Mouse (Mus musculus): ENCODE data around the gene Cacna2d3. TPM values are rescaled to one million over a fixed set of nuclear protein-coding genes. Genes with fewer than 3 reads are reported as not detected.

The Cacna2d3 gene
- polyA plus RNA-seq, 1 experiment from 2014 or later, result 63.0 TPM

DNA sequence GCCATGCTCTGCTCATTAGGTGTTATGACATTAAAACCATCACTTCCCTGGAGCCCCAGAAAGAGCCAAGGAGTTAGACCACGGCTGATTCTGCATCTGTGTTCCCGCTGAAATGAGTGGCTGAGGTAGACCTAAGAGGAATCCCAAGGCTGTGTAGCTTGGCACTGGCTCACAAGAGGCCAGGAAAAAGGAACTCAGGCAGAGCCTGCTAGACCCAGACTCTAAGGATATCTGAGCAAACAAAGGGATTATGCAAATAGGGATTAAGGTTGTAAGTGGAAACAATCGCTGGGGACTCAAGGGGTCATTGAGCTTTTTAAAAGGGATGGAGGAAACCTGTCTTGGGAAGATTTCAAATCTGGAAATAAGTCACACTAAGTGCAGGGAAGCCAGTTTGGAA lies 766.5 kb downstream of the Cacna2d3 start:
- Histone ChIP-seq H3K27me3 (ENCODE audit: control insufficient read depth, insufficient read depth, low read length) (no peaks in the 10 kb centered on the region; the same call in 1 of the 2 replicates), H3K9me3 (ENCODE audit: control insufficient read depth, low read length) (no peaks in the 10 kb centered on the region), H3K9ac (replicated peaks; ENCODE audit: low read depth, low read length) (no peak overlapping the region), H3K27ac (ENCODE audit: low read depth, low read length) (no peak overlapping the region), H3K36me3 (ENCODE audit: control insufficient read depth, insufficient read depth, low read length) (no peaks in the 10 kb centered on the region), H3K4me2 (ENCODE audit: low read depth, low read length) (no peak overlapping the region), H3K4me3 (ENCODE audit: low read depth, low read length) (no peak overlapping the region), H3K4me1 (ENCODE audit: control insufficient read depth, insufficient read depth, low read length) (peaks cover 17% of the 10 kb centered on the region)
- ATAC-seq (ENCODE audit: low read depth), result no peak
- 10% methylated on average over 3 of the region's 3 CpGs for WGBS

DNA sequence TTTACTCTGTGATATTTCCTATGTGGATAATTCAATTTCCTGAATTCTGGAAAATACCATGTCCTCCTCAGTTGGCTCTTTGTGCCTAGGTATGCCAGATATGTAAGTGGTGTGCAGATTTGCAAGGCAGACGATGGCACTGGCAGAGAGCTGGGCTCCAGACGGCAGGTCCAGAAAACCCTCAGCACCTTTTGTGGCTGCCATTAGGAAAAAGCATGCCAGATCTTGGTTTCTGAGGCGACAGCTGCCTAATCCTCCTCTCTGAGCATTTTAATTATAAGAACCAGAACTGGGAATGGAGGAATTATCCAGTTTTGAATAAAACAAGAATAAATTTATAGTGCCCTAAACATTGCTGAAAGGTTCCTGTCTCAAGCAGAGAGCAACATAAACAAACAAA lies 767.1 kb downstream of the Cacna2d3 start:
- 16% methylated on average over 3 of the region's 3 CpGs for WGBS
- no peak overlapping the region for H3K9ac ChIP-seq (replicated peaks; ENCODE audit: low read depth, low read length)
- ATAC-seq (ENCODE audit: low read depth), result no peak
- no peak overlapping the region for H3K4me3 ChIP-seq (ENCODE audit: low read depth, low read length)
- H3K36me3 ChIP-seq (ENCODE audit: control insufficient read depth, insufficient read depth, low read length), result no peaks in the 10 kb centered on the region
- H3K27me3 ChIP-seq (ENCODE audit: control insufficient read depth, insufficient read depth, low read length), result no peaks in the 10 kb centered on the region; the same call in 1 of the 2 replicates
- H3K4me1 ChIP-seq (ENCODE audit: control insufficient read depth, insufficient read depth, low read length), result peaks cover 17% of the 10 kb centered on the region
- no peak overlapping the region for H3K27ac ChIP-seq (ENCODE audit: low read depth, low read length)
- no peak overlapping the region for H3K4me2 ChIP-seq (ENCODE audit: low read depth, low read length)
- no peaks in the 10 kb centered on the region for H3K9me3 ChIP-seq (ENCODE audit: control insufficient read depth, low read length)

- Histone ChIP-seq H3K9ac (replicated peaks; ENCODE audit: low read depth, low read length) (no peak overlapping the region), H3K4me3 (ENCODE audit: low read depth, low read length) (no peak overlapping the region), H3K4me1 (ENCODE audit: control insufficient read depth, insufficient read depth, low read length) (peaks cover 17% of the 10 kb centered on the region), H3K9me3 (ENCODE audit: control insufficient read depth, low read length) (no peaks in the 10 kb centered on the region), H3K27me3 (ENCODE audit: control insufficient read depth, insufficient read depth, low read length) (no peaks in the 10 kb centered on the region; the same call in 1 of the 2 replicates), H3K36me3 (ENCODE audit: control insufficient read depth, insufficient read depth, low read length) (no peaks in the 10 kb centered on the region), H3K4me2 (ENCODE audit: low read depth, low read length) (no peak overlapping the region), H3K27ac (ENCODE audit: low read depth, low read length) (no peak overlapping the region)
- WGBS, result 18% methylated on average over 6 of the region's 6 CpGs
- ATAC-seq (ENCODE audit: low read depth), result no peak
These were observed 767.6 kb downstream of the Cacna2d3 start for GRCm38 (mm10) chr14:28954086-28954485.

DNA sequence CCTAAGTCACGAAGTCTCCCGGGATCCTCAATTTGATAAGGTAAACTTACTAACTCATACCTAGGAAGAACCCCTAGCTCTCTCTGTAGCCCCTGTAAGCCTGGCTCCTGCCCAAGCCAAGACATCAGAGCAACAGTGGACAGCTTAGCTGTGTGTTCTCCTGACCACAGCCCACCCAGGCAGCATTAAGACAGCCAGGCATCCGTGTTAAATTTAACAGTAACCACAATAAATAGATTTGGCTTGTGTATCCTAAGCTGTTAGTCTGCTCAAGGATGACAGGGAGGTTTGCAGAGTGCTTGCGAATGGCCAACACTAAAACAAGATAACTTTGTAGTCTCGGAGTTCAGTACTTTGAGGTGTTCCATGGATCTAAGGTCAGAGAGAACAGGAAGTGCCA lies 768.3 kb downstream of the Cacna2d3 start:
- Histone ChIP-seq H3K36me3 (ENCODE audit: control insufficient read depth, insufficient read depth, low read length) (no peaks in the 10 kb centered on the region), H3K4me1 (ENCODE audit: control insufficient read depth, insufficient read depth, low read length) (peaks cover 10% of the 10 kb centered on the region), H3K9me3 (ENCODE audit: control insufficient read depth, low read length) (no peaks in the 10 kb centered on the region), H3K4me2 (ENCODE audit: low read depth, low read length) (no peak overlapping the region), H3K9ac (replicated peaks; ENCODE audit: low read depth, low read length) (no peak overlapping the region), H3K27me3 (ENCODE audit: control insufficient read depth, insufficient read depth, low read length) (no peaks in the 10 kb centered on the region; the same call in 1 of the 2 replicates), H3K27ac (ENCODE audit: low read depth, low read length) (no peak overlapping the region), H3K4me3 (ENCODE audit: low read depth, low read length) (no peak overlapping the region)
- ATAC-seq (ENCODE audit: low read depth), result no peak
- 79% methylated on average over 5 of the region's 5 CpGs for WGBS

GRCm38 (mm10) chr14:28950499-28950898 lies 771.2 kb downstream of the Cacna2d3 start:
- H3K4me3 ChIP-seq (ENCODE audit: low read depth, low read length), result no peak overlapping the region
- H3K9ac ChIP-seq (replicated peaks; ENCODE audit: low read depth, low read length), result no peak overlapping the region
- 94% methylated on average over 2 of the region's 2 CpGs for WGBS
- no peak overlapping the region for H3K4me2 ChIP-seq (ENCODE audit: low read depth, low read length)
- H3K36me3 ChIP-seq (ENCODE audit: control insufficient read depth, insufficient read depth, low read length), result no peaks in the 10 kb centered on the region
- H3K4me1 ChIP-seq (ENCODE audit: control insufficient read depth, insufficient read depth, low read length), result peaks cover 6% of the 10 kb centered on the region
- H3K27me3 ChIP-seq (ENCODE audit: control insufficient read depth, insufficient read depth, low read length), result no peaks in the 10 kb centered on the region
- H3K27ac ChIP-seq (ENCODE audit: low read depth, low read length), result no peak overlapping the region
- H3K9me3 ChIP-seq (ENCODE audit: control insufficient read depth, low read length), result no peaks in the 10 kb centered on the region
- ATAC-seq (ENCODE audit: low read depth), result no peak

DNA sequence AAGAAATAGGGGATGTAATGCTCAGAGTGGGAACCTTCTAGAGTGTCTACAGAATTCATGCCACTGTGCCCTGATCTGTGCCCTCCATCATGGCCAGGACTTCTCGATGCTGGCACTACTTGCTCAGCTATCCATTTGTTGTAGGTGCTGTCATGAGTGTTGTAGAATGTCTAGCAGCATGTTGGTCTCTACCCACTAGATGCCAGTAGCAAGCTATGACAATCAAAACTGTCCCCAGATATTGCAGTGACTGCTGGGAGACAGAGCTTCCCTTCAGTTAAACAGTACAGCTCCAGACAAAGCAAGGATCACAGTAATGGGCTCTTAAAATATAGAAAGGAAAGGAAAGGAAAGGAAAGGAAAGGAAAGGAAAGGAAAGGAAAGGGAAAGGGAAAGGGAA lies 771.9 kb downstream of the Cacna2d3 start:
- H3K9ac ChIP-seq (replicated peaks; ENCODE audit: low read depth, low read length), result no peak overlapping the region
- no peak overlapping the region for H3K4me2 ChIP-seq (ENCODE audit: low read depth, low read length)
- no peak overlapping the region for H3K27ac ChIP-seq (ENCODE audit: low read depth, low read length)
- 94% methylated on average over 1 of the region's 1 CpGs for WGBS
- ATAC-seq (ENCODE audit: low read depth), result no peak
- H3K4me1 ChIP-seq (ENCODE audit: control insufficient read depth, insufficient read depth, low read length), result peaks cover 2% of the 10 kb centered on the region
- no peaks in the 10 kb centered on the region for H3K9me3 ChIP-seq (ENCODE audit: control insufficient read depth, low read length)
- H3K4me3 ChIP-seq (ENCODE audit: low read depth, low read length), result no peak overlapping the region
- H3K27me3 ChIP-seq (ENCODE audit: control insufficient read depth, insufficient read depth, low read length), result no peaks in the 10 kb centered on the region
- no peaks in the 10 kb centered on the region for H3K36me3 ChIP-seq (ENCODE audit: control insufficient read depth, insufficient read depth, low read length)

- H3K4me1 ChIP-seq (ENCODE audit: control insufficient read depth, insufficient read depth, low read length), result no peaks in the 10 kb centered on the region
- H3K9ac ChIP-seq (replicated peaks; ENCODE audit: low read depth, low read length), result no peak overlapping the region
- 37% methylated on average over 7 of the region's 7 CpGs for WGBS
- no peaks in the 10 kb centered on the region for H3K36me3 ChIP-seq (ENCODE audit: control insufficient read depth, insufficient read depth, low read length)
- no peaks in the 10 kb centered on the region for H3K27me3 ChIP-seq (ENCODE audit: control insufficient read depth, insufficient read depth, low read length)
- no peak overlapping the region for H3K27ac ChIP-seq (ENCODE audit: low read depth, low read length)
- no peaks in the 10 kb centered on the region for H3K9me3 ChIP-seq (ENCODE audit: control insufficient read depth, low read length)
- no peak overlapping the region for H3K4me3 ChIP-seq (ENCODE audit: low read depth, low read length)
- ATAC-seq (ENCODE audit: low read depth), result no peak
- H3K4me2 ChIP-seq (ENCODE audit: low read depth, low read length), result no peak overlapping the region
These were observed 773.4 kb downstream of the Cacna2d3 start for GRCm38 (mm10) chr14:28948019-28948850.

GRCm38 (mm10) chr14:28932746-28933293 lies 788.8 kb downstream of the Cacna2d3 start:
- H3K4me2 ChIP-seq (ENCODE audit: low read depth, low read length), result no peak overlapping the region
- H3K9me3 ChIP-seq (ENCODE audit: control insufficient read depth, low read length), result no peaks in the 10 kb centered on the region
- H3K9ac ChIP-seq (replicated peaks; ENCODE audit: low read depth, low read length), result no peak overlapping the region
- H3K36me3 ChIP-seq (ENCODE audit: control insufficient read depth, insufficient read depth, low read length), result no peaks in the 10 kb centered on the region
- no peak overlapping the region for H3K4me3 ChIP-seq (ENCODE audit: low read depth, low read length)
- 76% methylated on average over 1 of the region's 1 CpGs for WGBS
- no peaks in the 10 kb centered on the region for H3K4me1 ChIP-seq (ENCODE audit: control insufficient read depth, insufficient read depth, low read length)
- H3K27me3 ChIP-seq (ENCODE audit: control insufficient read depth, insufficient read depth, low read length), result no peaks in the 10 kb centered on the region
- no peak for ATAC-seq (ENCODE audit: low read depth)
- no peak overlapping the region for H3K27ac ChIP-seq (ENCODE audit: low read depth, low read length)

- no peaks in the 10 kb centered on the region for H3K36me3 ChIP-seq (ENCODE audit: control insufficient read depth, insufficient read depth, low read length)
- WGBS, result 79% methylated on average over 12 of the region's 12 CpGs
- H3K4me2 ChIP-seq (ENCODE audit: low read depth, low read length), result no peak overlapping the region
- no peaks in the 10 kb centered on the region for H3K27me3 ChIP-seq (ENCODE audit: control insufficient read depth, insufficient read depth, low read length)
- no peaks in the 10 kb centered on the region for H3K9me3 ChIP-seq (ENCODE audit: control insufficient read depth, low read length)
- no peaks in the 10 kb centered on the region for H3K4me1 ChIP-seq (ENCODE audit: control insufficient read depth, insufficient read depth, low read length)
- no peak for ATAC-seq (ENCODE audit: low read depth)
- H3K27ac ChIP-seq (ENCODE audit: low read depth, low read length), result no peak overlapping the region
- H3K9ac ChIP-seq (replicated peaks; ENCODE audit: low read depth, low read length), result no peak overlapping the region
- H3K4me3 ChIP-seq (ENCODE audit: low read depth, low read length), result no peak overlapping the region
These were observed 798.3 kb downstream of the Cacna2d3 start for GRCm38 (mm10) chr14:28923180-28923961.

Measured in neural tube, embryonic 14.5 days (tissue).